Mouse (Mus musculus): ENCODE measurements around the gene Vasp. TPM values are rescaled to one million over a fixed set of nuclear protein-coding genes. Genes with fewer than 3 reads are reported as not detected.

Vasp gene
- polyA plus RNA-seq, 1 experiment: 189 TPM

- TF ChIP-seq MYOD1 (IDR thresholded peaks at IDR 0.05; ENCODE audit: control insufficient read depth in 1 of 3, insufficient read length in 2 of 3, low read depth in 2 of 3) (no peak), CEBPB (IDR thresholded peaks at IDR 0.05; ENCODE audit: insufficient read depth, poor library complexity, severe bottlenecking) (no peak), REST (IDR thresholded peaks at IDR 0.05; ENCODE audit: insufficient read depth, insufficient read length) (no peak), MAX (IDR thresholded peaks at IDR 0.05; ENCODE audit: low read depth) (no peak), TCF3 (IDR thresholded peaks at IDR 0.05; ENCODE audit: insufficient read length, low read depth) (no peak), SRF (IDR thresholded peaks at IDR 0.05; ENCODE audit: control insufficient read depth, insufficient read length, low read depth) (no peak), POLR2A (IDR thresholded peaks at IDR 0.05; ENCODE audit: insufficient read length, low read depth) (no peak), E2F4 (IDR thresholded peaks at IDR 0.05; ENCODE audit: insufficient read depth) (no peak), MYOG (IDR thresholded peaks at IDR 0.05; ENCODE audit: control insufficient read depth in 1 of 3, insufficient read depth in 1 of 3, insufficient read length in 2 of 3, low read depth in 2 of 3) (no peak), TCF12 (IDR thresholded peaks at IDR 0.05; ENCODE audit: insufficient read depth, poor library complexity, severe bottlenecking) (no peak), USF1 (IDR thresholded peaks at IDR 0.05; ENCODE audit: low read depth) (no peak), POLR2AphosphoS2 (IDR thresholded peaks at IDR 0.05; ENCODE audit: insufficient read length, low read depth) (no peak)
- Histone ChIP-seq H3K4me3 (no peak overlapping the region), H3K4me2 (ENCODE audit: low read depth) (no peak overlapping the region), H3ac (ENCODE audit: control insufficient read depth, insufficient read length) (no peak overlapping the region), H3K79me2 (ENCODE audit: control insufficient read depth, insufficient read depth) (no peaks in the 10 kb centered on the region), H3K27me3 (ENCODE audit: control insufficient read depth, insufficient read depth, insufficient read length) (peaks cover 24% of the 10 kb centered on the region), H3K36me3 (ENCODE audit: control insufficient read depth, insufficient read depth) (no peaks in the 10 kb centered on the region)
Observed at GRCm38 (mm10) chr7:19217492-19217891, 54.1 kb downstream of the Vasp start.

GRCm38 (mm10) chr7:19214940-19215339, 56.7 kb downstream of the Vasp start:
- Histone ChIP-seq H3K27me3 (ENCODE audit: control insufficient read depth, insufficient read depth, insufficient read length) (peaks cover 27% of the 10 kb centered on the region), H3K79me2 (ENCODE audit: control insufficient read depth, insufficient read depth) (no peaks in the 10 kb centered on the region), H3K4me3 (no peak overlapping the region), H3ac (ENCODE audit: control insufficient read depth, insufficient read length) (no peak overlapping the region), H3K36me3 (ENCODE audit: control insufficient read depth, insufficient read depth) (no peaks in the 10 kb centered on the region), H3K4me2 (ENCODE audit: low read depth) (no peak overlapping the region)
- TF ChIP-seq MYOD1 (IDR thresholded peaks at IDR 0.05; ENCODE audit: control insufficient read depth in 1 of 3, insufficient read length in 2 of 3, low read depth in 2 of 3) (no peak), MAX (IDR thresholded peaks at IDR 0.05; ENCODE audit: low read depth) (no peak), E2F4 (IDR thresholded peaks at IDR 0.05; ENCODE audit: insufficient read depth) (no peak), MYOG (IDR thresholded peaks at IDR 0.05; ENCODE audit: control insufficient read depth in 1 of 3, insufficient read depth in 1 of 3, insufficient read length in 2 of 3, low read depth in 2 of 3) (no peak), CEBPB (IDR thresholded peaks at IDR 0.05; ENCODE audit: insufficient read depth, poor library complexity, severe bottlenecking) (no peak), SRF (IDR thresholded peaks at IDR 0.05; ENCODE audit: control insufficient read depth, insufficient read length, low read depth) (no peak), TCF3 (IDR thresholded peaks at IDR 0.05; ENCODE audit: insufficient read length, low read depth) (no peak), POLR2A (IDR thresholded peaks at IDR 0.05; ENCODE audit: insufficient read length, low read depth) (no peak), POLR2AphosphoS2 (IDR thresholded peaks at IDR 0.05; ENCODE audit: insufficient read length, low read depth) (no peak), USF1 (IDR thresholded peaks at IDR 0.05; ENCODE audit: low read depth) (no peak), REST (IDR thresholded peaks at IDR 0.05; ENCODE audit: insufficient read depth, insufficient read length) (no peak), TCF12 (IDR thresholded peaks at IDR 0.05; ENCODE audit: insufficient read depth, poor library complexity, severe bottlenecking) (no peak)

DNA sequence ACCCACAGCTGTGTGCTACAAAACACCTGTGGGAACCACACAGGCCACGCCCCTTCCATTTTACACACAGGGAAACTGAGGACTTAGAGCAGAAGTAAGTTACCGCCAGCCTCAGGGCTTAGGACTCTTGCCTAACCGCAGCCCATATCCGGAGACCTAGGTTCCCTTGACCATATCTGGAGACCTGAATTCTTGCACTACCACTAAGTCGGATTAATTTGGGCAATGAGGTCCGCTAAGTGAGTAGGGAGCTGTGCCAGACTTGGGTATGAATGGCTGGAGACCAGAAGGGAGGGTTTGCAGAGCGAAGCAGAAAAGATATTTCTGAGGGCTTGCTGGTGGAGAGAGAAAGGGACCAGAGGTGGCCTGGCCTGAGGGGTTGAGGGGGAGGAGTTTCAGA, 57.2 kb downstream of the Vasp start:
- H3K36me3 ChIP-seq (ENCODE audit: control insufficient read depth, insufficient read depth): no peaks in the 10 kb centered on the region
- H3K27me3 ChIP-seq (ENCODE audit: control insufficient read depth, insufficient read depth, insufficient read length): peaks cover 27% of the 10 kb centered on the region
- no peak overlapping the region for H3ac ChIP-seq (ENCODE audit: control insufficient read depth, insufficient read length)
- no peak overlapping the region for H3K4me2 ChIP-seq (ENCODE audit: low read depth)
- TF ChIP-seq REST (IDR thresholded peaks at IDR 0.05; ENCODE audit: insufficient read depth, insufficient read length) (no peak), MYOD1 (IDR thresholded peaks at IDR 0.05; ENCODE audit: control insufficient read depth in 1 of 3, insufficient read length in 2 of 3, low read depth in 2 of 3) (no peak)
- no peaks in the 10 kb centered on the region for H3K79me2 ChIP-seq (ENCODE audit: control insufficient read depth, insufficient read depth)
- no peak overlapping the region for H3K4me3 ChIP-seq

DNA sequence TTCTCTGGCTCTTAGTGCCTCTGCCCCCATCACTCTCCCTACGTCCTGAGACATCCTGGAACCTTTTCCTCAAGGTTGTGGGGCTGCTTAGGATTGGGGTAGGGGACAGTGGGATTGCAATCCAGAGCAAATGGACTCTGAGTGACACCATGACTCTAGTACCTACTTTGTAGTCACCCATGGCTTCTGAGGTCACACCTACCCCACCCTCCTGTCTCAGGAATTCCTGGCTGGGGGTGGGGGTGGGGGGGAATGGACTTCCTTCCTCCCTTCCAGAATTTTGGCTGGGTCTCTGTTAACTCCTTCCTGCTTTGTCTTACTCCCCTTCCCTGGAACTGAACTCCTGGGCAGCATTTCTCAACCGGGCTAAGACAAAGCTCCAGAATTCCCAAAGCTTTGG, 58.2 kb downstream of the Vasp start:
- Histone ChIP-seq H3K4me2 (ENCODE audit: low read depth) (no peak overlapping the region), H3K27me3 (ENCODE audit: control insufficient read depth, insufficient read depth, insufficient read length) (peaks cover 25% of the 10 kb centered on the region), H3K79me2 (ENCODE audit: control insufficient read depth, insufficient read depth) (no peaks in the 10 kb centered on the region), H3K4me3 (no peak overlapping the region), H3ac (ENCODE audit: control insufficient read depth, insufficient read length) (no peak overlapping the region), H3K36me3 (ENCODE audit: control insufficient read depth, insufficient read depth) (no peaks in the 10 kb centered on the region)
- TF ChIP-seq REST (IDR thresholded peaks at IDR 0.05; ENCODE audit: insufficient read depth, insufficient read length) (no peak), MAX (IDR thresholded peaks at IDR 0.05; ENCODE audit: low read depth) (no peak), POLR2A (IDR thresholded peaks at IDR 0.05; ENCODE audit: insufficient read length, low read depth) (no peak), POLR2AphosphoS2 (IDR thresholded peaks at IDR 0.05; ENCODE audit: insufficient read length, low read depth) (no peak), E2F4 (IDR thresholded peaks at IDR 0.05; ENCODE audit: insufficient read depth) (no peak), TCF3 (IDR thresholded peaks at IDR 0.05; ENCODE audit: insufficient read length, low read depth) (no peak), USF1 (IDR thresholded peaks at IDR 0.05; ENCODE audit: low read depth) (no peak), SRF (IDR thresholded peaks at IDR 0.05; ENCODE audit: control insufficient read depth, insufficient read length, low read depth) (no peak), CEBPB (IDR thresholded peaks at IDR 0.05; ENCODE audit: insufficient read depth, poor library complexity, severe bottlenecking) (no peak), MYOG (IDR thresholded peaks at IDR 0.05; ENCODE audit: control insufficient read depth in 1 of 3, insufficient read depth in 1 of 3, insufficient read length in 2 of 3, low read depth in 2 of 3) (no peak), MYOD1 (IDR thresholded peaks at IDR 0.05; ENCODE audit: control insufficient read depth in 1 of 3, insufficient read length in 2 of 3, low read depth in 2 of 3) (no peak), TCF12 (IDR thresholded peaks at IDR 0.05; ENCODE audit: insufficient read depth, poor library complexity, severe bottlenecking) (no peak)

Data from myocyte (in vitro differentiated cells).